Mouse (Mus musculus) heart, postnatal 36 days (tissue): Measurements from ENCODE around the gene Adamts10. TPM values are rescaled to one million over a fixed set of nuclear protein-coding genes. Genes with fewer than 3 reads are reported as not detected.

Experiments
- DNase-seq, 2 experiments: peaks; one replicate each; pipeline ENCODE4 v3.0.0; 2021 to 2022
- intact Hi-C: fragments of 180-260 bp; cut with DNase I; formaldehyde crosslinking; loops from one replicate; pipeline ENCODE4 v1.15.1; 2025
- total RNA-seq, 2 experiments: library from RNA; stranded (reverse); gene quantifications; 2 replicates each; pipeline ENCODE4 v1.2.3; 2021

Gene Adamts10
- total RNA-seq, 2 experiments from 2014 or later = 18.3 to 19.7 TPM

GRCm38 (mm10) chr17:33552113-33552512 is 28.1 kb downstream of the Adamts10 start:
- no peak for DNase-seq
- intact Hi-C loops = no loop called here

GRCm38 (mm10) chr17:33552964-33553363 is 29.0 kb downstream of the Adamts10 start:
- peak; percentile 19 to 30 for DNase-seq
- intact Hi-C loops = no loop called here

- intact Hi-C loops = no loop called here
- DNase-seq = no peak
These were observed 30.5 kb downstream of the Adamts10 start for GRCm38 (mm10) chr17:33554536-33554935.

GRCm38 (mm10) chr17:33555223-33555855 is 31.3 kb downstream of the Adamts10 start, which contains the start of gene Myo1f:
Gene Myo1f, plus strand, starts transcription at chr17:33555707.
- intact Hi-C loops = no loop called here
- DNase-seq = peak; percentile 35 to 43

GRCm38 (mm10) chr17:33557922-33558321 is 33.9 kb downstream of the Adamts10 start:
- DNase-seq = no peak
- intact Hi-C loops = no loop called here

GRCm38 (mm10) chr17:33563527-33564076 is 39.6 kb downstream of the Adamts10 start:
- no peak for DNase-seq
- intact Hi-C loops = no loop called here

- DNase-seq = no peak
- intact Hi-C loops = no loop called here
These were observed 40.6 kb downstream of the Adamts10 start for GRCm38 (mm10) chr17:33564599-33564998.

GRCm38 (mm10) chr17:33566182-33566581 is 42.2 kb downstream of the Adamts10 start:
- no peak for DNase-seq
- intact Hi-C loops = no loop called here

- DNase-seq = no peak
- intact Hi-C loops = no loop called here
These were observed 60.1 kb downstream of the Adamts10 start for GRCm38 (mm10) chr17:33584061-33584460.

GRCm38 (mm10) chr17:33586011-33586410 is 62.0 kb downstream of the Adamts10 start:
- no peak for DNase-seq
- intact Hi-C loops = no loop called here

GRCm38 (mm10) chr17:33597271-33597670 is 73.3 kb downstream of the Adamts10 start:
- intact Hi-C loops = no loop called here
- DNase-seq = no peak

- intact Hi-C loops = no loop called here
- DNase-seq = no peak
These were observed 74.5 kb downstream of the Adamts10 start for GRCm38 (mm10) chr17:33598506-33598905.

- intact Hi-C loops = no loop called here
- no peak for DNase-seq
These were observed 76.0 kb downstream of the Adamts10 start for GRCm38 (mm10) chr17:33599836-33600475.

- no peak for DNase-seq
- intact Hi-C loops = no loop called here
These were observed 76.8 kb downstream of the Adamts10 start for GRCm38 (mm10) chr17:33600831-33601230.

- no peak for DNase-seq
- intact Hi-C loops = no loop called here
These were observed 77.9 kb downstream of the Adamts10 start for GRCm38 (mm10) chr17:33601947-33602346.

Other genes starting within 250 kb of the Adamts10 start
- gene Zfp955b, start 234.7 kb upstream of the Adamts10 start, total RNA-seq = 10 to 100 TPM; 11.8 to 13.3 TPM
- gene Zfp81, start 165.3 kb upstream of the Adamts10 start, total RNA-seq = 1 to 10 TPM; 6.2 to 6.4 TPM
- gene Zfp101, start 129.6 kb upstream of the Adamts10 start, total RNA-seq = 1 to 10 TPM; 4.2 to 5.0 TPM
- not detected for gene Actl9, start 91.3 kb upstream of the Adamts10 start, total RNA-seq
- 1 to 10 TPM; 2.2 to 2.8 TPM for gene Myo1f, start 31.5 kb downstream of the Adamts10 start, total RNA-seq
- 10 to 100 TPM in 1 of 2 experiments, 1 to 10 TPM in 1; 9.8 to 10.6 TPM for gene Zfp414, start 104.9 kb downstream of the Adamts10 start, total RNA-seq
- under 1 TPM in 1 of 2 experiments, not detected in 1; 0.22 TPM for gene Pram1, start 113.9 kb downstream of the Adamts10 start, total RNA-seq
- 10 to 100 TPM; 82.5 to 83.7 TPM for gene Hnrnpm, start 162.7 kb downstream of the Adamts10 start, total RNA-seq
- gene March2, start 194.5 kb downstream of the Adamts10 start, total RNA-seq = 100 to 1,000 TPM; 141 to 157 TPM
- 100 to 1,000 TPM; 269 to 304 TPM for gene Rab11b, start 236.3 kb downstream of the Adamts10 start, total RNA-seq